Mouse (Mus musculus) heart, embryonic 16.5 days (tissue): ENCODE data around the gene Zfp184. TPM values are rescaled to one million over a fixed set of nuclear protein-coding genes. Genes with fewer than 3 reads are reported as not detected.

ENCODE experiments used
- ATAC-seq: fragments of 200-750 bp; cut with Nextera tagmentation; replicated peaks from 2 replicates; pipeline ENCODE4 v1.8.0; 2017; ENCODE audit warnings: moderate number of reproducible peaks; ENCODE audit not compliant: insufficient read depth, low FRiP score; ENCODE audit errors: extremely low read depth
- H3K27ac ChIP-seq: fragments of 300-500 bp; sonication (generic); 2 replicates; pipeline ENCODE4 v1.5.1; 2014; ENCODE audit warnings: mild to moderate bottlenecking, low read length, control low read depth, moderate library complexity
- H3K27me3 ChIP-seq: fragments of 300-500 bp; sonication (generic); 2 replicates; pipeline ENCODE4 v1.6.1; 2014; ENCODE audit warnings: low read length, mixed read lengths; ENCODE audit not compliant: control insufficient read depth, insufficient read depth
- H3K36me3 ChIP-seq: fragments of 300-500 bp; sonication (generic); 2 replicates; pipeline ENCODE4 v1.6.1; 2014; ENCODE audit not compliant: control insufficient read depth, insufficient read depth
- H3K4me1 ChIP-seq: fragments of 300-500 bp; sonication (generic); 2 replicates; pipeline ENCODE4 v1.6.1; 2014; ENCODE audit warnings: low read length, mixed read lengths; ENCODE audit not compliant: control insufficient read depth, insufficient read depth
- H3K4me2 ChIP-seq: fragments of 300-500 bp; sonication (generic); 2 replicates; pipeline ENCODE4 v1.6.1; 2014; ENCODE audit warnings: low read depth, mild to moderate bottlenecking, control low read depth, low read length
- H3K4me3 ChIP-seq: fragments of 300-500 bp; sonication (generic); 2 replicates; pipeline ENCODE4 v1.5.1; 2014; ENCODE audit warnings: mild to moderate bottlenecking, control low read depth, low read length
- H3K9ac ChIP-seq: fragments of 300-500 bp; sonication (generic); 2 replicates; pipeline ENCODE4 v1.6.1; 2014; ENCODE audit warnings: low read length, control low read depth
- H3K9me3 ChIP-seq: fragments of 300-500 bp; sonication (generic); replicated peaks from 2 replicates; pipeline ENCODE4 v1.6.1; 2016; ENCODE audit warnings: low read length; ENCODE audit not compliant: control insufficient read depth
- WGBS: fragments of 180-500 bp; shearing (Covaris S2); extraction: QIAGEN DNeasy Blood & Tissue Kit; methylation state at CpG from one replicate; pipeline ENCODE4 v1.1.7; 2014; 5-methylcytosine and 5-hydroxymethylcytosine counted together
- polyA plus RNA-seq: library from polyadenylated mRNA; unstranded; fragments of >200 nt; fragmentation: Nextera tagmentation; extraction: Ambion mirVana; gene quantifications from 2 replicates; pipeline ENCODE4 v1.2.1, GENCODE M21; 2015

The Zfp184 gene
- polyA plus RNA-seq, 1 experiment from 2014 or later: 2.9 TPM

- H3K4me2 ChIP-seq: no peak overlapping the region
- no peak overlapping the region for H3K4me3 ChIP-seq
- H3K27me3 ChIP-seq: no peaks in the 10 kb centered on the region
- H3K9me3 ChIP-seq: 0 out of 2 replicates have a peak, but pooled peaks cover 2% of the 10 kb centered on the region
- WGBS: 38% methylated on average over 1 of the region's 1 CpGs
- no peaks in the 10 kb centered on the region for H3K4me1 ChIP-seq
- no peak overlapping the region for H3K9ac ChIP-seq
- no peaks in the 10 kb centered on the region for H3K36me3 ChIP-seq
- no peak for ATAC-seq
- no peak overlapping the region for H3K27ac ChIP-seq
These were observed 24.4 kb downstream of the Zfp184 start for GRCm38 (mm10) chr13:21969269-21969668.

GRCm38 (mm10) chr13:21969816-21970215 lies 24.9 kb downstream of the Zfp184 start:
- ATAC-seq: no peak
- WGBS: 11% methylated on average over 2 of the region's 2 CpGs
- Histone ChIP-seq H3K27me3 (no peaks in the 10 kb centered on the region), H3K27ac (no peak overlapping the region), H3K9ac (no peak overlapping the region), H3K4me1 (no peaks in the 10 kb centered on the region), H3K36me3 (no peaks in the 10 kb centered on the region), H3K4me3 (no peak overlapping the region), H3K9me3 (0 out of 2 replicates have a peak, but pooled peaks cover 2% of the 10 kb centered on the region), H3K4me2 (no peak overlapping the region)

- Histone ChIP-seq H3K9me3 (0 out of 2 replicates have a peak, but pooled peaks cover 2% of the 10 kb centered on the region), H3K4me3 (no peak overlapping the region), H3K9ac (no peak overlapping the region), H3K27me3 (no peaks in the 10 kb centered on the region), H3K4me1 (no peaks in the 10 kb centered on the region), H3K27ac (no peak overlapping the region), H3K36me3 (no peaks in the 10 kb centered on the region), H3K4me2 (no peak overlapping the region)
- WGBS: 32% methylated on average over 3 of the region's 3 CpGs
- no peak for ATAC-seq
These were observed 26.7 kb downstream of the Zfp184 start for GRCm38 (mm10) chr13:21971641-21972040.

GRCm38 (mm10) chr13:21974221-21974725 lies 29.4 kb downstream of the Zfp184 start:
- Histone ChIP-seq H3K36me3 (no peaks in the 10 kb centered on the region), H3K9ac (peak overlapping the region; percentile 85), H3K27ac (peak overlapping the region; percentile 94), H3K4me1 (no peaks in the 10 kb centered on the region), H3K9me3 (no peaks in the 10 kb centered on the region), H3K27me3 (peaks cover 1% of the 10 kb centered on the region; the same call in 1 of the 2 replicates), H3K4me3 (peak overlapping the region; percentile 79), H3K4me2 (peak overlapping the region; percentile 48)
- ATAC-seq: peak; percentile 87
- under 1% methylated on average over 23 of the region's 23 CpGs for WGBS

- peak; percentile 97 for ATAC-seq
- WGBS: 4% methylated on average over 20 of the region's 20 CpGs
- Histone ChIP-seq H3K4me3 (peak overlapping the region; percentile 79), H3K27ac (peak overlapping the region; percentile 94), H3K9ac (peak overlapping the region; percentile 85), H3K4me2 (peak overlapping the region; percentile 40), H3K9me3 (no peaks in the 10 kb centered on the region), H3K36me3 (no peaks in the 10 kb centered on the region), H3K4me1 (no peaks in the 10 kb centered on the region), H3K27me3 (peaks cover 6% of the 10 kb centered on the region; the same call in 1 of the 2 replicates)
These were observed 30.0 kb downstream of the Zfp184 start for GRCm38 (mm10) chr13:21974726-21975473.

GRCm38 (mm10) chr13:21980981-21981802 lies 36.3 kb downstream of the Zfp184 start, which contains the start of gene Pom121l2:
Gene Pom121l2 (plus strand): TSS chr13:21981194.
- Histone ChIP-seq H3K9ac (peak within 1 kb of the TSS; percentile 80), H3K4me3 (peak within 1 kb of the TSS; percentile 69), H3K9me3 (no peaks in the 10 kb centered on the region), H3K4me2 (peak within 1 kb of the TSS; percentile 98), H3K27ac (no peak within 1 kb of the TSS), H3K36me3 (no peaks in the 10 kb centered on the region), H3K4me1 (peaks cover 6% of the 10 kb centered on the region; the same call in 1 of the 2 replicates), H3K27me3 (peaks cover 43% of the 10 kb centered on the region)
- 1% methylated on average over 58 of the region's 58 CpGs for WGBS
- ATAC-seq: peak; percentile 55

GRCm38 (mm10) chr13:21981803-21982193 lies 36.9 kb downstream of the Zfp184 start:
- peak overlapping the region; percentile 80 for H3K9ac ChIP-seq
- H3K36me3 ChIP-seq: no peaks in the 10 kb centered on the region
- no peaks in the 10 kb centered on the region for H3K9me3 ChIP-seq
- H3K27ac ChIP-seq: no peak overlapping the region
- ATAC-seq: peak; percentile 37; the same call in 1 of the 2 replicates
- H3K4me3 ChIP-seq: peak overlapping the region; percentile 69
- H3K4me2 ChIP-seq: peak overlapping the region; percentile 98
- WGBS: 8% methylated on average over 17 of the region's 17 CpGs
- peaks cover 45% of the 10 kb centered on the region for H3K27me3 ChIP-seq
- peaks cover 6% of the 10 kb centered on the region; the same call in 1 of the 2 replicates for H3K4me1 ChIP-seq

GRCm38 (mm10) chr13:21984486-21984885 lies 39.6 kb downstream of the Zfp184 start:
- 70% methylated on average over 2 of the region's 2 CpGs for WGBS
- Histone ChIP-seq H3K4me2 (no peak overlapping the region), H3K27me3 (peaks cover 44% of the 10 kb centered on the region), H3K4me3 (no peak overlapping the region), H3K9ac (no peak overlapping the region), H3K9me3 (no peaks in the 10 kb centered on the region), H3K27ac (no peak overlapping the region), H3K4me1 (peaks cover 6% of the 10 kb centered on the region; the same call in 1 of the 2 replicates), H3K36me3 (no peaks in the 10 kb centered on the region)
- no peak for ATAC-seq
